Mouse (Mus musculus) neural tube, embryonic 15.5 days (tissue): ENCODE results near the gene Pdxp. TPM values are rescaled to one million over a fixed set of nuclear protein-coding genes. Genes with fewer than 3 reads are reported as not detected.
A peak's percentile ranks its signal among the peaks of the same experiment; 100 is the strongest.
"Not testable (repeated sequence)": the region's sequence is repeated elsewhere in the genome, so short reads cannot be mapped to it uniquely, and the experiment has no call there.

Experiments
- ATAC-seq: fragments of 200-750 bp; cut with Nextera tagmentation; 2 replicates; pipeline ENCODE4 v1.8.0; 2017; ENCODE audit warnings: mild to moderate bottlenecking, moderate TSS enrichment, moderate library complexity; ENCODE audit not compliant: low FRiP score
- H3K27ac ChIP-seq: fragments of 300-500 bp; sonication (generic); replicated peaks from 2 replicates; pipeline ENCODE4 v1.5.1; 2015; ENCODE audit warnings: mild to moderate bottlenecking, inconsistent platforms
- H3K27me3 ChIP-seq: fragments of 300-500 bp; sonication (generic); replicated peaks from 2 replicates; pipeline ENCODE4 v1.6.1; 2015; ENCODE audit warnings: inconsistent platforms
- H3K36me3 ChIP-seq: fragments of 300-500 bp; sonication (generic); 2 replicates; pipeline ENCODE4 v1.6.1; 2015; ENCODE audit warnings: inconsistent platforms
- H3K4me1 ChIP-seq: fragments of 300-500 bp; sonication (generic); 2 replicates; pipeline ENCODE4 v1.6.1; 2015; ENCODE audit warnings: inconsistent platforms
- H3K4me2 ChIP-seq: fragments of 300-500 bp; sonication (generic); 2 replicates; pipeline ENCODE4 v1.6.1; 2015; ENCODE audit warnings: inconsistent platforms, mild to moderate bottlenecking, moderate library complexity
- H3K4me3 ChIP-seq: fragments of 300-500 bp; sonication (generic); replicated peaks from 2 replicates; pipeline ENCODE4 v1.5.1; 2015; ENCODE audit warnings: mild to moderate bottlenecking, inconsistent platforms
- H3K9ac ChIP-seq: fragments of 300-500 bp; sonication (generic); replicated peaks from 2 replicates; pipeline ENCODE4 v1.6.1; 2015; ENCODE audit warnings: mild to moderate bottlenecking, inconsistent platforms
- H3K9me3 ChIP-seq: fragments of 300-500 bp; sonication (generic); replicated peaks from 2 replicates; pipeline ENCODE4 v1.6.1; 2016; ENCODE audit warnings: inconsistent platforms
- WGBS: fragments of 180-500 bp; shearing (Covaris S2); methylation state at CpG from one replicate; pipeline ENCODE4 v1.1.7; 2015; ENCODE audit warnings: mixed read lengths; 5-methylcytosine and 5-hydroxymethylcytosine counted together
- polyA plus RNA-seq: library from polyadenylated mRNA; unstranded; fragments of >200 nt; fragmentation: Nextera tagmentation; extraction: Ambion mirVana; gene quantifications from 2 replicates; pipeline ENCODE4 v1.2.1, GENCODE M21; 2015

Pdxp gene
- polyA plus RNA-seq, 1 experiment from 2014 or later = 76.9 TPM

GRCm38 (mm10) chr15:78878792-78879516 is 34.8 kb upstream of the Pdxp start:
- not testable (repeated sequence) for H3K9me3 ChIP-seq, H3K27ac ChIP-seq, H3K9ac ChIP-seq, H3K27me3 ChIP-seq, ATAC-seq, H3K4me3 ChIP-seq
- H3K4me2 ChIP-seq = peak overlapping the region; percentile 90; the same call in 1 of the 2 replicates
- H3K36me3 ChIP-seq = peaks cover 33% of the 10 kb centered on the region
- peaks cover 42% of the 10 kb centered on the region for H3K4me1 ChIP-seq
- 70% methylated on average over 7 of the region's 7 CpGs for WGBS

- no peak overlapping the region for H3K9ac ChIP-seq
These were observed 33.3 kb upstream of the Pdxp start for GRCm38 (mm10) chr15:78880432-78880831.

GRCm38 (mm10) chr15:78881828-78882227 is 31.9 kb upstream of the Pdxp start:
- Histone ChIP-seq H3K4me2 (no peak overlapping the region), H3K9ac (no peak overlapping the region), H3K9me3 (no peaks in the 10 kb centered on the region), H3K36me3 (peaks cover 58% of the 10 kb centered on the region), H3K27me3 (no peaks in the 10 kb centered on the region), H3K4me3 (no peak overlapping the region), H3K27ac (no peak overlapping the region), H3K4me1 (peaks cover 27% of the 10 kb centered on the region)
- 89% methylated on average over 3 of the region's 3 CpGs for WGBS
- no peak for ATAC-seq

More at GRCm38 (mm10) chr15:78880432-78880831, 33.3 kb upstream of the Pdxp start:
- no peak for ATAC-seq
- Histone ChIP-seq H3K27me3 (no peaks in the 10 kb centered on the region), H3K4me1 (peaks cover 39% of the 10 kb centered on the region), H3K4me2 (no peak overlapping the region), H3K27ac (no peak overlapping the region), H3K36me3 (peaks cover 46% of the 10 kb centered on the region), H3K4me3 (no peak overlapping the region), H3K9me3 (no peaks in the 10 kb centered on the region)
- WGBS = 92% methylated on average over 8 of the region's 8 CpGs

GRCm38 (mm10) chr15:78889401-78889853 is 24.3 kb upstream of the Pdxp start:
- Histone ChIP-seq H3K9ac (no peak overlapping the region), H3K27me3 (no peaks in the 10 kb centered on the region), H3K36me3 (peaks cover 66% of the 10 kb centered on the region), H3K27ac (no peak overlapping the region), H3K9me3 (no peaks in the 10 kb centered on the region), H3K4me1 (peaks cover 10% of the 10 kb centered on the region; the same call in 1 of the 2 replicates), H3K4me2 (no peak overlapping the region), H3K4me3 (no peak overlapping the region)
- ATAC-seq = no peak
- 30% methylated on average over 13 of the region's 13 CpGs for WGBS

GRCm38 (mm10) chr15:78892440-78892839 is 21.3 kb upstream of the Pdxp start:
- Histone ChIP-seq H3K9ac (no peak overlapping the region), H3K36me3 (peaks cover 40% of the 10 kb centered on the region)

GRCm38 (mm10) chr15:78894726-78895125 is 19.0 kb upstream of the Pdxp start:
- no peak overlapping the region for H3K4me3 ChIP-seq
- peaks cover 24% of the 10 kb centered on the region for H3K36me3 ChIP-seq
- H3K9me3 ChIP-seq = no peaks in the 10 kb centered on the region
- no peak overlapping the region for H3K9ac ChIP-seq
- peaks cover 14% of the 10 kb centered on the region for H3K27me3 ChIP-seq
- peaks cover 17% of the 10 kb centered on the region for H3K4me1 ChIP-seq
- WGBS = 80% methylated on average over 13 of the region's 13 CpGs
- 0 out of 2 replicates have a peak overlapping the region, but pooled peaks have one; percentile 34 for H3K27ac ChIP-seq
- no peak overlapping the region for H3K4me2 ChIP-seq
- ATAC-seq = no peak

More at GRCm38 (mm10) chr15:78892440-78892839, 21.3 kb upstream of the Pdxp start:
- no peaks in the 10 kb centered on the region for H3K27me3 ChIP-seq
- no peak for ATAC-seq
- no peaks in the 10 kb centered on the region for H3K9me3 ChIP-seq
- H3K27ac ChIP-seq = no peak overlapping the region
- 69% methylated on average over 7 of the region's 7 CpGs for whole genome bisulfite sequencing
- H3K4me3 ChIP-seq = no peak overlapping the region
- no peak overlapping the region for H3K4me2 ChIP-seq
- peaks cover 14% of the 10 kb centered on the region; the same call in 1 of the 2 replicates for H3K4me1 ChIP-seq

- 89% methylated on average over 2 of the region's 2 CpGs for WGBS
- peaks cover 22% of the 10 kb centered on the region for H3K36me3 ChIP-seq
- no peak overlapping the region for H3K27ac ChIP-seq
- H3K9ac ChIP-seq = no peak overlapping the region
- H3K4me1 ChIP-seq = peaks cover 24% of the 10 kb centered on the region
- no peak overlapping the region for H3K4me2 ChIP-seq
- H3K27me3 ChIP-seq = peaks cover 21% of the 10 kb centered on the region
- ATAC-seq = no peak
- no peaks in the 10 kb centered on the region for H3K9me3 ChIP-seq
- H3K4me3 ChIP-seq = no peak overlapping the region
These were observed 18.0 kb upstream of the Pdxp start for GRCm38 (mm10) chr15:78895741-78896140.

GRCm38 (mm10) chr15:78896149-78896548 is 17.6 kb upstream of the Pdxp start:
- Histone ChIP-seq H3K4me3 (no peak overlapping the region), H3K27ac (no peak overlapping the region), H3K36me3 (peaks cover 18% of the 10 kb centered on the region), H3K4me2 (no peak overlapping the region), H3K27me3 (peaks cover 25% of the 10 kb centered on the region), H3K9ac (no peak overlapping the region), H3K9me3 (no peaks in the 10 kb centered on the region), H3K4me1 (peaks cover 26% of the 10 kb centered on the region)
- 80% methylated on average over 3 of the region's 3 CpGs for WGBS
- no peak for ATAC-seq

GRCm38 (mm10) chr15:78897488-78897887 is 16.2 kb upstream of the Pdxp start:
- no peak for ATAC-seq
- H3K4me1 ChIP-seq = peaks cover 29% of the 10 kb centered on the region
- 91% methylated on average over 4 of the region's 4 CpGs for WGBS
- H3K27ac ChIP-seq = no peak overlapping the region
- no peak overlapping the region for H3K4me3 ChIP-seq
- H3K4me2 ChIP-seq = no peak overlapping the region
- no peaks in the 10 kb centered on the region for H3K9me3 ChIP-seq
- peaks cover 5% of the 10 kb centered on the region for H3K36me3 ChIP-seq
- peaks cover 31% of the 10 kb centered on the region for H3K27me3 ChIP-seq
- no peak overlapping the region for H3K9ac ChIP-seq

- ATAC-seq = no peak
- H3K9ac ChIP-seq = no peak overlapping the region
- no peaks in the 10 kb centered on the region for H3K9me3 ChIP-seq
- H3K36me3 ChIP-seq = no peaks in the 10 kb centered on the region
- no peak overlapping the region for H3K4me3 ChIP-seq
- 50% methylated on average over 6 of the region's 6 CpGs for WGBS
- H3K4me2 ChIP-seq = no peak overlapping the region
- no peak overlapping the region for H3K27ac ChIP-seq
- peaks cover 32% of the 10 kb centered on the region for H3K4me1 ChIP-seq
- H3K27me3 ChIP-seq = peaks cover 31% of the 10 kb centered on the region
These were observed 15.2 kb upstream of the Pdxp start for GRCm38 (mm10) chr15:78898507-78899001.

- Histone ChIP-seq H3K9ac (peak within 1 kb of the TSS; percentile 68), H3K27ac (no peak within 1 kb of the TSS; the same call in 1 of the 2 replicates), H3K4me1 (peaks cover 25% of the 10 kb centered on the region), H3K4me2 (peak within 1 kb of the TSS; percentile 95), H3K27me3 (peaks cover 31% of the 10 kb centered on the region), H3K4me3 (peak within 1 kb of the TSS; percentile 60), H3K36me3 (no peaks in the 10 kb centered on the region), H3K9me3 (no peaks in the 10 kb centered on the region)
- no peak for ATAC-seq
- 3% methylated on average over 20 of the region's 20 CpGs for WGBS
These were observed 14.3 kb upstream of the Pdxp start, which contains the start of gene Gm49510 for GRCm38 (mm10) chr15:78899409-78899739. Gene Gm49510, plus strand, starts transcription at chr15:78899667.
